Mouse (Mus musculus): ENCODE data around the gene Gm20388.

GRCm38 (mm10) chr8:120181274-120181673 is 270.6 kb downstream of the Gm20388 start:
- TF ChIP-seq POLR2A (IDR thresholded peaks at IDR 0.05; ENCODE audit: insufficient read depth, low read depth, low read length) (no peak), CTCF (IDR thresholded peaks at IDR 0.05; ENCODE audit: insufficient read depth, low read depth, low read length) (no peak)

Measured in olfactory bulb, adult 2 months (tissue).